Mouse (Mus musculus): ENCODE data around the gene Ap1s3. TPM values are rescaled to one million over a fixed set of nuclear protein-coding genes. Genes with fewer than 3 reads are reported as not detected.

The Ap1s3 gene
- 10.2 and 44.4 TPM in 2 replicates for polyA plus RNA-seq (2012; ENCODE audit: low replicate concordance)

GRCm38 (mm10) chr1:79671543-79672337 lies at the start of gene Ap1s3:
TSS of gene Ap1s3 (minus strand) at chr1:79671972.

Other genes starting within 250 kb of the Ap1s3 start
- gene Scg2, start 231.9 kb downstream of the Ap1s3 start, polyA plus RNA-seq (2012; ENCODE audit: low replicate concordance): not detected in 2 replicates
- 14.7 and 18.2 TPM in 2 replicates for gene Mrpl44, start 104.0 kb upstream of the Ap1s3 start, polyA plus RNA-seq (2012; ENCODE audit: low replicate concordance)
- gene Wdfy1, start 104.2 kb upstream of the Ap1s3 start, polyA plus RNA-seq (2012; ENCODE audit: low replicate concordance): 62.2 and 114 TPM in 2 replicates
- gene Serpine2, start 189.2 kb upstream of the Ap1s3 start, polyA plus RNA-seq (2012; ENCODE audit: low replicate concordance): 0.80 and 1.1 TPM in 2 replicates